Mouse (Mus musculus) adrenal gland, adult 18-20 months (tissue): Measurements from ENCODE around the gene Uqcr11. TPM values are rescaled to one million over a fixed set of nuclear protein-coding genes. Genes with fewer than 3 reads are reported as not detected.

Experiments
- DNase-seq, 2 experiments: peaks; one replicate each; pipeline ENCODE4 v3.0.0; 2021 to 2022; ENCODE audit warnings: low spot score in 2 of 2
- total RNA-seq, 2 experiments: library from RNA; stranded (reverse); gene quantifications; 1 replicate in 1 of 2; 2 replicates in 1 of 2; pipeline ENCODE4 v1.2.3; 2021

The Uqcr11 gene
- total RNA-seq, 2 experiments from 2014 or later, result 797 to 1,071 TPM

GRCm38 (mm10) chr10:80399973-80400703, 6.5 kb downstream of the Uqcr11 start:
- no peak for DNase-seq

GRCm38 (mm10) chr10:80399191-80399972, 7.2 kb downstream of the Uqcr11 start, which contains the start of gene Mbd3:
Gene Mbd3 (minus strand): TSS chr10:80399550.
- peak; percentile 98 to 99 for DNase-seq

GRCm38 (mm10) chr10:80398719-80399190, 7.9 kb downstream of the Uqcr11 start:
- DNase-seq, result peak; percentile 97 to 98

- DNase-seq, result no peak
Measured at GRCm38 (mm10) chr10:80398174-80398535, 8.5 kb downstream of the Uqcr11 start.

- DNase-seq, result no peak
Measured at GRCm38 (mm10) chr10:80397524-80398173, 9.0 kb downstream of the Uqcr11 start.

- no peak for DNase-seq
Measured at GRCm38 (mm10) chr10:80396822-80397523, 9.7 kb downstream of the Uqcr11 start.

GRCm38 (mm10) chr10:80395025-80395627, 11.5 kb downstream of the Uqcr11 start:
- no peak for DNase-seq

GRCm38 (mm10) chr10:80392687-80393086, 13.9 kb downstream of the Uqcr11 start:
- no peak for DNase-seq

GRCm38 (mm10) chr10:80390697-80391096, 15.9 kb downstream of the Uqcr11 start:
- DNase-seq, result no peak

GRCm38 (mm10) chr10:80389185-80389708, 17.4 kb downstream of the Uqcr11 start:
- no peak for DNase-seq

GRCm38 (mm10) chr10:80388731-80389130, 17.9 kb downstream of the Uqcr11 start:
- no peak for DNase-seq

GRCm38 (mm10) chr10:80387522-80387959, 19.1 kb downstream of the Uqcr11 start, which contains the start of gene Mex3d:
Gene Mex3d (minus strand): TSS chr10:80387659.
- peak; percentile 90 to 94 for DNase-seq

- peak in 1 of 2 experiments; percentile 51 for DNase-seq
Measured at GRCm38 (mm10) chr10:80386735-80387471, 19.7 kb downstream of the Uqcr11 start.

GRCm38 (mm10) chr10:80385811-80386734, 20.6 kb downstream of the Uqcr11 start:
- DNase-seq, result no peak

- peak in 1 of 2 experiments; percentile 36 for DNase-seq
Measured at GRCm38 (mm10) chr10:80385310-80385709, 21.3 kb downstream of the Uqcr11 start.

- no peak for DNase-seq
Measured at GRCm38 (mm10) chr10:80384709-80385108, 21.9 kb downstream of the Uqcr11 start.

GRCm38 (mm10) chr10:80384115-80384639, 22.5 kb downstream of the Uqcr11 start:
- DNase-seq, result no peak

GRCm38 (mm10) chr10:80383431-80383830, 23.2 kb downstream of the Uqcr11 start:
- DNase-seq, result peak in 1 of 2 experiments; percentile 41
